Mouse (Mus musculus): ENCODE data around the gene Gm6525. TPM values are rescaled to one million over a fixed set of nuclear protein-coding genes. Genes with fewer than 3 reads are reported as not detected.

The Gm6525 gene
- polyA plus RNA-seq, 1 experiment from 2014 or later: 0.57 TPM

- no peaks in the 10 kb centered on the region for H3K4me1 ChIP-seq (ENCODE audit: insufficient read depth, low read depth, low read length)
These were observed 6.4 kb downstream of the Gm6525 start for GRCm38 (mm10) chr3:84180304-84180703.

GRCm38 (mm10) chr3:84181102-84181501, 7.2 kb downstream of the Gm6525 start:
- no peak overlapping the region for H3K27ac ChIP-seq (ENCODE audit: low read length)
- DNase-seq (ENCODE audit: low spot score) (no peak), ATAC-seq (no peak)
- TF ChIP-seq CTCF (IDR thresholded peaks at IDR 0.05) (no peak), EP300 (IDR thresholded peaks at IDR 0.05) (no peak)
- H3K27me3 ChIP-seq (replicated peaks; ENCODE audit: insufficient read depth, low read length): no peaks in the 10 kb centered on the region
- H3K9ac ChIP-seq (replicated peaks; ENCODE audit: low read depth): no peak overlapping the region
- H3K4me3 ChIP-seq (ENCODE audit: low read depth, low read length): no peak overlapping the region
- H3K9me3 ChIP-seq (ENCODE audit: low read length): no peaks in the 10 kb centered on the region
- no peaks in the 10 kb centered on the region for H3K36me3 ChIP-seq (ENCODE audit: insufficient read depth, low read length)
- WGBS: 47% methylated on average over 8 of the region's 8 CpGs
- H3K4me2 ChIP-seq (replicated peaks; ENCODE audit: low read depth, low read length): no peak overlapping the region
- H3K4me1 ChIP-seq (ENCODE audit: insufficient read depth, low read depth, low read length): no peaks in the 10 kb centered on the region

More at GRCm38 (mm10) chr3:84180304-84180703, 6.4 kb downstream of the Gm6525 start:
- DNase-seq (ENCODE audit: low spot score) (no peak), ATAC-seq (no peak)
- Histone ChIP-seq H3K4me2 (replicated peaks; ENCODE audit: low read depth, low read length) (no peak overlapping the region), H3K27ac (ENCODE audit: low read length) (no peak overlapping the region), H3K36me3 (ENCODE audit: insufficient read depth, low read length) (no peaks in the 10 kb centered on the region), H3K4me3 (ENCODE audit: low read depth, low read length) (no peak overlapping the region), H3K9ac (replicated peaks; ENCODE audit: low read depth) (no peak overlapping the region), H3K27me3 (replicated peaks; ENCODE audit: insufficient read depth, low read length) (no peaks in the 10 kb centered on the region), H3K9me3 (ENCODE audit: low read length) (no peaks in the 10 kb centered on the region)
- 67% methylated on average over 2 of the region's 2 CpGs for WGBS
- TF ChIP-seq CTCF (IDR thresholded peaks at IDR 0.05) (no peak), EP300 (IDR thresholded peaks at IDR 0.05) (no peak)

GRCm38 (mm10) chr3:84181717-84182116, 7.8 kb downstream of the Gm6525 start:
- no peak overlapping the region for H3K27ac ChIP-seq (ENCODE audit: low read length)
- H3K4me1 ChIP-seq (ENCODE audit: insufficient read depth, low read depth, low read length): no peaks in the 10 kb centered on the region
- H3K4me2 ChIP-seq (replicated peaks; ENCODE audit: low read depth, low read length): no peak overlapping the region
- ATAC-seq: no peak
- no peaks in the 10 kb centered on the region for H3K9me3 ChIP-seq (ENCODE audit: low read length)
- TF ChIP-seq CTCF (IDR thresholded peaks at IDR 0.05) (no peak), EP300 (IDR thresholded peaks at IDR 0.05) (no peak)
- no peaks in the 10 kb centered on the region for H3K36me3 ChIP-seq (ENCODE audit: insufficient read depth, low read length)
- H3K27me3 ChIP-seq (replicated peaks; ENCODE audit: insufficient read depth, low read length): no peaks in the 10 kb centered on the region
- WGBS: 50% methylated on average over 4 of the region's 4 CpGs
- H3K9ac ChIP-seq (replicated peaks; ENCODE audit: low read depth): no peak overlapping the region
- no peak overlapping the region for H3K4me3 ChIP-seq (ENCODE audit: low read depth, low read length)
- no peak for DNase-seq (ENCODE audit: low spot score)

- 29% methylated on average over 10 of the region's 10 CpGs for whole genome bisulfite sequencing
- H3K27ac ChIP-seq (ENCODE audit: low read length): peak overlapping the region; percentile 73; the same call in 1 of the 2 replicates
These were observed 15.8 kb downstream of the Gm6525 start for GRCm38 (mm10) chr3:84189629-84190173.

GRCm38 (mm10) chr3:84190513-84191061, 16.7 kb downstream of the Gm6525 start:
- H3K4me3 ChIP-seq (ENCODE audit: low read depth, low read length): peak overlapping the region; percentile 42
- peak; percentile 45 for ATAC-seq
- peak; percentile 51 for DNase-seq (ENCODE audit: low spot score)
- H3K27ac ChIP-seq (ENCODE audit: low read length): peak overlapping the region; percentile 73
- no peaks in the 10 kb centered on the region for H3K27me3 ChIP-seq (replicated peaks; ENCODE audit: insufficient read depth, low read length)
- peak overlapping the region; percentile 64 for H3K4me2 ChIP-seq (replicated peaks; ENCODE audit: low read depth, low read length)
- no peak for TF ChIP-seq EP300 (IDR thresholded peaks at IDR 0.05)
- WGBS: 4% methylated on average over 41 of the region's 41 CpGs
- H3K36me3 ChIP-seq (ENCODE audit: insufficient read depth, low read length): no peaks in the 10 kb centered on the region
- H3K4me1 ChIP-seq (ENCODE audit: insufficient read depth, low read depth, low read length): no peaks in the 10 kb centered on the region
- peak overlapping the region; percentile 46 for H3K9ac ChIP-seq (replicated peaks; ENCODE audit: low read depth)
- H3K9me3 ChIP-seq (ENCODE audit: low read length): no peaks in the 10 kb centered on the region

More at GRCm38 (mm10) chr3:84189629-84190173, 15.8 kb downstream of the Gm6525 start:
- peak overlapping the region; percentile 42 for H3K4me3 ChIP-seq (ENCODE audit: low read depth, low read length)
- no peaks in the 10 kb centered on the region for H3K36me3 ChIP-seq (ENCODE audit: insufficient read depth, low read length)
- H3K4me1 ChIP-seq (ENCODE audit: insufficient read depth, low read depth, low read length): no peaks in the 10 kb centered on the region
- DNase-seq (ENCODE audit: low spot score) (peak; percentile 39), ATAC-seq (no peak)
- no peak for TF ChIP-seq EP300 (IDR thresholded peaks at IDR 0.05)
- no peak for TF ChIP-seq CTCF (IDR thresholded peaks at IDR 0.05)
- H3K9me3 ChIP-seq (ENCODE audit: low read length): no peaks in the 10 kb centered on the region
- peak overlapping the region; percentile 64 for H3K4me2 ChIP-seq (replicated peaks; ENCODE audit: low read depth, low read length)
- no peaks in the 10 kb centered on the region for H3K27me3 ChIP-seq (replicated peaks; ENCODE audit: insufficient read depth, low read length)
- H3K9ac ChIP-seq (replicated peaks; ENCODE audit: low read depth): no peak overlapping the region

- peak; percentile 87 for DNase-seq (ENCODE audit: low spot score)
- TF ChIP-seq CTCF (IDR thresholded peaks at IDR 0.05): peak; percentile 55
- peak; percentile 32; the same call in 1 of the 2 replicates for TF ChIP-seq EP300 (IDR thresholded peaks at IDR 0.05)
- Histone ChIP-seq H3K27me3 (replicated peaks; ENCODE audit: insufficient read depth, low read length) (no peaks in the 10 kb centered on the region), H3K4me3 (ENCODE audit: low read depth, low read length) (peak overlapping the region; percentile 42), H3K36me3 (ENCODE audit: insufficient read depth, low read length) (no peaks in the 10 kb centered on the region), H3K4me1 (ENCODE audit: insufficient read depth, low read depth, low read length) (no peaks in the 10 kb centered on the region), H3K9ac (replicated peaks; ENCODE audit: low read depth) (peak overlapping the region; percentile 46), H3K27ac (ENCODE audit: low read length) (peak overlapping the region; percentile 73), H3K4me2 (replicated peaks; ENCODE audit: low read depth, low read length) (peak overlapping the region; percentile 64), H3K9me3 (ENCODE audit: low read length) (no peaks in the 10 kb centered on the region)
- 37% methylated on average over 21 of the region's 21 CpGs for WGBS
- peak; percentile 88 for ATAC-seq
These were observed 17.4 kb downstream of the Gm6525 start for GRCm38 (mm10) chr3:84191141-84191881.

All from lung, postnatal 0 days (tissue).